Mouse (Mus musculus): Measurements from ENCODE around the gene Cblc.

The Cblc gene

GRCm38 (mm10) chr7:19796697-19797588 is at the start of gene Cblc:
TSS of gene Cblc (minus strand) at chr7:19796809.
- peak; percentile 75 for DNase-seq (ENCODE audit: low read depth, low spot score)

DNA sequence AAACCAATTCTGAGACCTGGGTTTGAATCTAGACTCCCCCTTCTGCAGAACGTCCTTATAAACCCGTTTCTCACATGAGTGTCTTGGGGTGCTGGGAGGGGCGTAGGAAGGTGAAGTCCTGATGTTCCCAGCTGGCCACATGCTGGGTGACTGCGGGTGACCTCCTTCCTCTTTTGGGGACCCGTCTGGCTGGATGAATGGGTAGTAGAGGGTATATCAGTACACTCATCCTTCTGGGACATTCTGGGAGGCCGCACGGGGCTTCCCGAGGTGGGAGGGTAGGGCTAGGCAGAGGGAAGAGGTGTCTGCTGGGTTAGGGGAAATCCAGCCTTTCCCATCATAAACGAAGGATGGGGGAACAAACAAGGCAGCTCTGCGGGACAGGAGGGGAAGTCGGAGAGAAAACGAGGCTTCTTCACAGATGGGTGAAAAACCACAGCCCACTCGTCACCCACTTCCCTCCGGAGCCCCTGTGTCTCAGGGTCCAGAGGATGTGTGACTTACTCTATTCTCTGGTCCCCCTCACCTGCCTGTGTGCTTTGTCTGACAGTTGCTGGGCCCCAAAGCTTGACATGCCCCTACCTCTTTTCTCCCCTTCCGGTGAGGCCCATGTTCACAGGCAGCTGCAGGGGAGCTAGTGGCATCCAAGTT is 48.0 kb upstream of the Cblc start:
- DNase-seq (ENCODE audit: low read depth, low spot score), result no peak

- DNase-seq (ENCODE audit: low read depth, low spot score), result peak; percentile 49
Observed at GRCm38 (mm10) chr7:19843561-19843960, 47.0 kb upstream of the Cblc start.

DNA sequence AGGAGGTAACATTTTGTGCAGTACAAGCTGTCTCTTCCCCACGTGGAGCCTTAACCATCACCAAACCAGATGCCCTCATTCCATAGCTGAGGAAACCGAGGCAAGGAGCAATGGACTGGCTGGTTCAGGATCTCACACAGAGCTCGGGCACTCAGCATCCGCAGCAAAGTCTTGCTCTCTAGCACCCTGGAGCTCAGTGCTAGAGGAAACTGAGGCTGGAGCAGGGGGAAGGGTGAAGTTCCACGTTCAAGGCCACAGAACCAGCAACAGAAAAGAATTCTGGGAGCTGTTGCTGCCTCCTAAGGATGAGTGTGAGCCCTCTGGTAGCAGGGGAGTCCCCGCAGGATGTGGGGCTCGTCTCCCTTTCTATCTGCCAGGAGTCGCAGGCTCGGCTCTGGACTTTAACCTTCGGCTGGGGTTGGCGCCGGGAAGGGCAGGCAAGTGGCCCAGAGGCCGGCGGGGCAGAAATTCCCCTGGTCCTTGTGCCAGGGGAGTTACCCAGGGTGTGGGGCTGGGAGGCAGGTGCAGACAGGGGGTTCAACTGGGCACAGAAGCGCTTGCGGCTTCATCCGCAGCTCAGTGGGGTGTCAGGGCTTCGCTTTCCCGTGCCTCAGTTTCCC is 46.4 kb upstream of the Cblc start:
- DNase-seq (ENCODE audit: low read depth, low spot score), result no peak

DNA sequence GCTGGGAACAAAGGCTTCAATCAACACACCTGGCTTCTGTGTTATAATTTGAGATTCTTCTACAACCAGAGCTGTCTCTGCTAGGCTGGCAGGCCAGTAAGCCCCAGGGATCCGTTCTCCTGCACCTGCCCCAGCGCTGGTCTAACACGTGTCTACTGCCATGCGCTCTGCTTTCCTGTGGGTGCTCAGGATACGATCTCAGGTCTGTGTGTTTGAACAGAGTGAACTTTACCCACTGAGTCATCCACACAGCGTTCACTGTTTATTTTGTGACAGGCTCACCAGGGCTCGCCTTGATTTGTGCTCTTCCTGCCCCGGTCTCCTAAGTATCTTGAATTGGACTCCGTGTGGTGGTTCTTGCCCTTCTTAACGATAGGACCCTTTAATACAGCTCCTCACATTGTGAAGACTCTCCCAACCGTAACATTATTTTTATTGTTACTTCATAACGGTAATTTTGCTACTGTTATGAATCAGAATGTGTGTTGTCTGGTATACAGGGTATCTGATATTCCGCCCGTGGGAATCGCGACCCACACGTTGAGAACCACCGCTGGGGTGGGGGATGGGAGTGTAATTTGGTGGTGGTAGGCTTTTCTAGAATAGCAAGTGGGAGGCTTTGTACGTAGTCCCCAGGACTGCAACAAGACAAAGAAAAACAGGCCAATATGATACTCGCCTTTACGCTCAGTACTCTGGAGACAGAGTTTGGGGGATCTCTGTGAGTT is 45.2 kb upstream of the Cblc start:
- no peak for DNase-seq (ENCODE audit: low read depth, low spot score)

DNA sequence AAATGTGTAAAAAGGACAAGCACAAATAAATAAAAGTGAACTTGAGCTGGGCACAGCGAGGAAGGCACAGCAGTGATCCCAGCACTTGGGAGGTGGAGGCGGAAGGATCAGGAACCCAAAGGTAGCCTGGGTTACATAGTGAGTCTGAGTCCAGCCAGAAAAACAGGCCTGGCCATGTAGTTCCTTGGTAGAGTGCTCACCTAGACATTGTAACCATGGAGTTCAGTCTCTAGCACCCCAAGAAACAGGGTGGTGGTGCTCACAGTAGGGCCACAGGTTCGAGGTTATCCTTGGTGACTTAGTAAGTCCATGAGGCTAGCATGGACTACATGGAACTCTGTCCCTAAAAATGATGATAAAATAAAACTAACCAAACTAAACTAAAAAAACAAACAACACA is 44.3 kb upstream of the Cblc start:
- no peak for DNase-seq (ENCODE audit: low read depth, low spot score)

GRCm38 (mm10) chr7:19840371-19840770 is 43.8 kb upstream of the Cblc start:
- no peak for DNase-seq (ENCODE audit: low read depth, low spot score)

DNA sequence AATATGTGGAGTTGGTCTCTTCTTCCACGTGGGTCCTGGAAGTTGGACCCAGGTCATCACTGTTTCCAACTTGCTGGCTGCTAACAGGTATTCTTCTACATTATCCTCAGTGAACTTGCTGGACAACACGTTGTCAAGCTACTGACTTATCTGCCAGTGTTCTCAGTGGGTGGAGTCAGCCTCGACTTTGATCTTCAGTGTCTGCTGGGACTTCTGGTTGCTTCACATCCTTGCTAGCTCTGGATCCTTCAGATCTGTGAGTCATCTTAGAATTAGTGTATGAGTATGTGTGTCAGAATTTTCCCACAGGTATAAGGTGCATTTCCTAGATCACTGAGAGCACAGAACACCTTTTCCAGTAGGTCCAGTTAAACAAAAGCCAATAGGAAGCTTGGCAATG is 40.2 kb upstream of the Cblc start:
- DNase-seq (ENCODE audit: low read depth, low spot score), result no peak

DNA sequence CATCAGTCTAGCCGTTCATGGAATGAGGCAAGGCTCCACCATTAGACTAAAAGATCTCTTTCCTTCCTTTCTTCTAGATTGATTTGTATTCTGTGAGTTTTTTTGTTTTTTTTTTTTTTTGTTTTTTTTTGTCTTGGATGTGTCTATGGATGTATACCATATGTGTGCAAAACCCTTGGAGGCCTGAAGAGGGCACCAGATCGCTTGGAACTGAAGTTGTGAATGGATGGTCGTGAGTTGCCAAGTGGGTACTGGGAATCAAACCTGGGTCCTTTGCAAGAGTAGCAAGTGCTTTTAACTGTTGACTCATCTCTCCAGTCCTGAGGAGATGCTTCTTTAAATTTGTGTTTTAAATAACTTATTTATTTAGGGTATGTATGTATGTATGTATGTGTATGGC is 37.4 kb upstream of the Cblc start:
- DNase-seq (ENCODE audit: low read depth, low spot score), result no peak

- no peak for DNase-seq (ENCODE audit: low read depth, low spot score)
Observed at GRCm38 (mm10) chr7:19831837-19832236, 35.2 kb upstream of the Cblc start.

- no peak for DNase-seq (ENCODE audit: low read depth, low spot score)
Observed at GRCm38 (mm10) chr7:19830682-19831156, 34.1 kb upstream of the Cblc start.

DNA sequence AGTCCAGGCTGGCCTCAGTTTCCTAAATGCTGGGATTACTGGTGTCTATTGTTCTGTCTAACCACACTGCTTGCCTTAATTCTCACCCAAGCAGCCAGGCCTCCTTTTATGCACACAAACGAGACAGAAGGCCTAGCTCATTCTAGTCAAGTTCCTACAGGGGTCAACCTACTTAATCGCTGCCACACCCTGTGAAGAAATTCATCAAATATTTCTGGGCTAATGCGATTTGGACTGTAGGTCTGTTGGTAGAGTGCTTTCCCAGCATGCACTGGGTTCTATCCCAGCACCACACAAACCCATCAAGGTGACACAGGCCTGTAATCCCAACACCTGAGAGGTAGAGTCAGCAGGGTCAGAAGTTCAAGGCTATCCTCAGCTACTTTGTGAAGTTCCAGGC is 33.1 kb upstream of the Cblc start:
- no peak for DNase-seq (ENCODE audit: low read depth, low spot score)

DNA sequence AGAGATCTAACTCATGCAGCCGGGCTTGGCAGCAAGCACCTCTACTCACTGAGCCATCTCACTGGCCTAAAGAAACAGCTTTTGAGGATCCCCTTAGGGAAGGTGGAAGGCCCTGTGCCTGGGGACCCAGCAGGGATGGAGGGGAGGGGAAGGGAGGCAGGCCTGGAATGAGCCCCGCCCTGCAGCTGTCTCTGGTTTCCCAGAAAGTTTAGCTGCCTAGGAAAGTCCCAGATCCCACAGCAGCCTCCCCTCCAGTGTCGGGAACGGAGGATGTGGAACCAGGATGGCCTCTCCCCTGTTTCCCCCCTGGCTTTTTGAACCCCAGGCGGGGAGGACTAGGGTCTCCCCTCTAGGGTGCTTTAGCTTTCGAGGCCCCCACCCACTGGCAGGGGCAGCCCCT is 30.1 kb upstream of the Cblc start:
- no peak for DNase-seq (ENCODE audit: low read depth, low spot score)

DNA sequence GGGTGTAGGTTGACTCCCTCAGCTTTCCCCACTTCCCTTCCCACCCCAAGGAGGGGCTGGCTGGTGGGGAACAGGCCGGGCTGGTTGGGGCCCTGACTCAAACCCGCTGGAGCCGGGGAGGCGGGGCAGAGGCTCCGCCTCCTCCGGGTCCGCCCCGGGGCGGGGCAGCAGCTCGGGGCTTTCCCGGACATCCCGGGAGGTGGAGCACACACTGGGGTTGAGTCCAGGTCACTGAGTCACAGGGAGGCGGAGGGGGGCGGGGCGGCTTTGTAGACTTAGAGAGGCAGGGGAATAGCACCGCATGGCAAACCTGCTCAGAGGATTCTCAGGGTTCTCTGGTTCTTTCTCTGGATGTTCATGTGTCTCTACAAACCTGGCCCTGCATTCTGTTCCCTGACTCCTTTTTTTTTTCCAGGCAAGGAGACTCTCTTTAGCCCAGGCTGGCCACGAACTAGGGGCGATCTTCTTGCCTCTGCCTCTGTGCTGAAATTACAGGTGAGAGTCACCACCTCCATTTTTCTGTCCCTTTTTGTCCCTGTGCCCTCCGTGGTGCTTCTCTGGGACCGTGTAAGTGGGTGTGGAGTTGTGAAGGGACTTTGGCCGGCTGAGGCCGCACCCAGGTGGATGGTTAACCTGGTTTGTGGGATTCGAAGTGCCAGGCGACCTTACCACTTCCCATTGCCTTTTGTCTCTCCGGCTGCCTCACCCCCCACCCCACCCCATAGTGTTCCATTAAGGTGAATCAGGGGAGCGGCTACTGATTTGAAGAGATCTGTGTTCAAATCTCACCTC is 27.8 kb upstream of the Cblc start:
- DNase-seq (ENCODE audit: low read depth, low spot score), result peak; percentile 60

- no peak for DNase-seq (ENCODE audit: low read depth, low spot score)
Observed at GRCm38 (mm10) chr7:19823256-19824181, 26.9 kb upstream of the Cblc start.

GRCm38 (mm10) chr7:19822604-19823058 is 26.0 kb upstream of the Cblc start, which contains the start of gene Bcl3:
TSS of gene Bcl3 (minus strand) at chr7:19822770.
- DNase-seq (ENCODE audit: low read depth, low spot score), result no peak

GRCm38 (mm10) chr7:19822193-19822592 is 25.6 kb upstream of the Cblc start:
- no peak for DNase-seq (ENCODE audit: low read depth, low spot score)

GRCm38 (mm10) chr7:19821633-19822032 is 25.0 kb upstream of the Cblc start:
- no peak for DNase-seq (ENCODE audit: low read depth, low spot score)

- no peak for DNase-seq (ENCODE audit: low read depth, low spot score)
Observed at GRCm38 (mm10) chr7:19820347-19821048, 23.9 kb upstream of the Cblc start.

Measured in forelimb bud, embryonic 11.5 days (tissue).